Mouse (Mus musculus): ENCODE results near the gene Stab2.

- TF ChIP-seq CTCF (conservative IDR thresholded peaks at IDR 0.05 in 1 of 2, IDR thresholded peaks at IDR 0.05 in 1 of 2; ENCODE audit: low read depth in 2 of 2, low read length in 2 of 2) (no peak), EP300 (IDR thresholded peaks at IDR 0.05; ENCODE audit: low read length) (no peak), MAX (IDR thresholded peaks at IDR 0.05; ENCODE audit: low read length) (no peak), UBTF (IDR thresholded peaks at IDR 0.05; ENCODE audit: low read depth, low read length) (no peak), MEF2A (IDR thresholded peaks at IDR 0.05; ENCODE audit: borderline replicate concordance, low read depth, low read length) (no peak), POLR2A (IDR thresholded peaks at IDR 0.05; ENCODE audit: low read depth, low read length) (no peak), JUN (IDR thresholded peaks at IDR 0.05; ENCODE audit: insufficient read depth, low read depth, low read length) (no peak), ZKSCAN1 (IDR thresholded peaks at IDR 0.05; ENCODE audit: borderline replicate concordance, low read depth, low read length) (no peak), CHD2 (IDR thresholded peaks at IDR 0.05; ENCODE audit: low read length) (no peak), ETS1 (conservative IDR thresholded peaks at IDR 0.05; ENCODE audit: low read depth, low read length) (no peak), MXI1 (IDR thresholded peaks at IDR 0.05; ENCODE audit: low read depth, low read length) (no peak), TBP (conservative IDR thresholded peaks at IDR 0.05; ENCODE audit: low read depth, low read length) (no peak)
Measured at GRCm38 (mm10) chr10:86934376-86934775, 73.4 kb downstream of the Stab2 start.
